Mouse (Mus musculus) MEL (cell line): ENCODE data around the gene 1700113H08Rik. TPM values are rescaled to one million over a fixed set of nuclear protein-coding genes. Genes with fewer than 3 reads are reported as not detected.

Experiments
- DNase-seq: peaks from one replicate; pipeline ENCODE4 v3.0.0; 2011; ENCODE audit warnings: low read depth, low spot score
- H3K27ac ChIP-seq: 2 replicates; pipeline ENCODE4 v1.5.1; 2012; ENCODE audit warnings: low read depth, mild to moderate bottlenecking, control low read depth, low read length, moderate library complexity; ENCODE audit not compliant: control insufficient read depth
- H3K27me3 ChIP-seq, 2 experiments: fragments of 150-350 bp in 1 of 2; sonication (generic) in 1 of 2; 2 replicates each; pipeline ENCODE4 v1.6.1; 2012; ENCODE audit warnings: low read length in 2 of 2, mild to moderate bottlenecking in 2 of 2, improper control_type of control experiment in 1 of 2, moderate library complexity in 1 of 2; ENCODE audit not compliant: insufficient read depth in 2 of 2, control insufficient read depth in 1 of 2
- H3K36me3 ChIP-seq, 2 experiments: 2 replicates each; pipeline ENCODE4 v1.6.1; 2012 to 2014; ENCODE audit warnings: low read length in 2 of 2, improper control_type of control experiment in 1 of 2, inconsistent platforms in 1 of 2, mild to moderate bottlenecking in 1 of 2; ENCODE audit not compliant: insufficient read depth in 2 of 2, control insufficient read depth in 1 of 2
- H3K4me1 ChIP-seq, 2 experiments: fragments of 150-350 bp in 1 of 2; sonication (generic) in 1 of 2; 2 replicates each; pipeline ENCODE4 v1.6.1; 2012; ENCODE audit warnings: low read length in 2 of 2, improper control_type of control experiment in 1 of 2, mild to moderate bottlenecking in 1 of 2; ENCODE audit not compliant: insufficient read depth in 2 of 2, control insufficient read depth in 1 of 2
- H3K4me3 ChIP-seq, 2 experiments: fragments of 150-350 bp in 1 of 2; sonication (generic) in 1 of 2; 2 replicates each; pipeline ENCODE4 v1.5.1; 2012; ENCODE audit warnings: low read depth in 2 of 2, low read length in 2 of 2, mild to moderate bottlenecking in 2 of 2, moderate library complexity in 2 of 2, control low read depth in 1 of 2, improper control_type of control experiment in 1 of 2; ENCODE audit not compliant: control insufficient read depth in 1 of 2, insufficient read depth in 1 of 2
- H3K79me2 ChIP-seq: 2 replicates; pipeline ENCODE4 v1.6.1; 2012; ENCODE audit warnings: mild to moderate bottlenecking, low read length, moderate library complexity; ENCODE audit not compliant: control insufficient read depth, poor library complexity, insufficient read depth
- H3K9ac ChIP-seq: 2 replicates; pipeline ENCODE4 v1.6.1; 2012; ENCODE audit warnings: low read depth, mild to moderate bottlenecking, control low read depth, low read length, moderate library complexity; ENCODE audit not compliant: control insufficient read depth, poor library complexity, severe bottlenecking
- H3K9me3 ChIP-seq: fragments of 150-350 bp; sonication (generic); replicated peaks from 2 replicates; pipeline ENCODE4 v1.6.1; 2012; ENCODE audit warnings: mild to moderate bottlenecking, low read length, improper control_type of control experiment, moderate library complexity; ENCODE audit not compliant: insufficient read depth
- BHLHE40 ChIP-seq: IDR thresholded peaks from 2 replicates; pipeline ENCODE4 v1.6.1; 2012; ENCODE audit warnings: low read depth, mild to moderate bottlenecking, inconsistent platforms, low read length, improper control_type of control experiment, borderline replicate concordance
- CHD1 ChIP-seq: IDR thresholded peaks from 2 replicates; pipeline ENCODE4 v1.6.1; 2012; ENCODE audit warnings: low read depth, mild to moderate bottlenecking, inconsistent platforms, low read length, improper control_type of control experiment
- CHD2 ChIP-seq: IDR thresholded peaks from 2 replicates; pipeline ENCODE4 v1.6.1; 2011; ENCODE audit warnings: low read length, improper control_type of control experiment
- CTCF ChIP-seq, 3 experiments: IDR thresholded peaks in 2 of 3; conservative IDR thresholded peaks in 1 of 3; 2 replicates each; pipeline ENCODE4 v1.5.1; 2011 to 2012; ENCODE audit warnings: low read length in 3 of 3, low read depth in 2 of 3, mild to moderate bottlenecking in 2 of 3, improper control_type of control experiment in 1 of 3, inconsistent platforms in 1 of 3, mixed read lengths in 1 of 3, moderate library complexity in 1 of 3; ENCODE audit not compliant: control insufficient read depth in 1 of 3, insufficient read depth in 1 of 3, poor library complexity in 1 of 3, severe bottlenecking in 1 of 3
- ETS1 ChIP-seq: IDR thresholded peaks from 2 replicates; pipeline ENCODE4 v1.6.1; 2012; ENCODE audit warnings: low read depth, mild to moderate bottlenecking, inconsistent platforms, low read length, improper control_type of control experiment, moderate library complexity
- HCFC1 ChIP-seq: IDR thresholded peaks from 2 replicates; pipeline ENCODE4 v1.6.1; 2012; ENCODE audit warnings: low read depth, mild to moderate bottlenecking, inconsistent platforms, low read length, improper control_type of control experiment, moderate library complexity
- JUND ChIP-seq: IDR thresholded peaks from 2 replicates; pipeline ENCODE4 v1.6.1; 2011; ENCODE audit warnings: low read depth, mild to moderate bottlenecking, improper control_type of control experiment, low read length
- MEF2A ChIP-seq: IDR thresholded peaks from 2 replicates; pipeline ENCODE4 v1.6.1; 2014; ENCODE audit warnings: low read depth, mild to moderate bottlenecking, inconsistent platforms, low read length, improper control_type of control experiment; ENCODE audit not compliant: poor library complexity, insufficient replicate concordance, severe bottlenecking; ENCODE audit errors: extremely low read depth
- MXI1 ChIP-seq: IDR thresholded peaks from 2 replicates; pipeline ENCODE4 v1.6.1; 2011; ENCODE audit warnings: mild to moderate bottlenecking, low read depth, low read length, improper control_type of control experiment
- MYC ChIP-seq: IDR thresholded peaks from 2 replicates; pipeline ENCODE4 v1.6.1; 2011; ENCODE audit warnings: low read depth, mild to moderate bottlenecking, low read length, improper control_type of control experiment, moderate library complexity
- NELFE ChIP-seq: IDR thresholded peaks from 2 replicates; pipeline ENCODE4 v1.6.1; 2011; ENCODE audit warnings: low read depth, low read length, improper control_type of control experiment
- POLR2AphosphoS2 ChIP-seq: IDR thresholded peaks from 2 replicates; pipeline ENCODE4 v1.6.1; 2011; ENCODE audit warnings: low read length, improper control_type of control experiment
- POLR2AphosphoS5 ChIP-seq: IDR thresholded peaks from 2 replicates; pipeline ENCODE4 v1.6.1; 2012; ENCODE audit warnings: low read depth, borderline replicate concordance, mild to moderate bottlenecking, inconsistent platforms, low read length, moderate library complexity, mixed read lengths
- RAD21 ChIP-seq: IDR thresholded peaks from 2 replicates; pipeline ENCODE4 v1.6.1; 2011; ENCODE audit warnings: mild to moderate bottlenecking, low read depth, low read length, improper control_type of control experiment
- SIN3A ChIP-seq: IDR thresholded peaks from 2 replicates; pipeline ENCODE4 v1.6.1; 2012; ENCODE audit warnings: low read length, improper control_type of control experiment, inconsistent platforms
- SMC3 ChIP-seq: IDR thresholded peaks from 2 replicates; pipeline ENCODE4 v1.6.1; 2011; ENCODE audit warnings: low read depth, low read length, improper control_type of control experiment
- TAL1 ChIP-seq: IDR thresholded peaks from 2 replicates; pipeline ENCODE4 v1.6.1; 2012; ENCODE audit warnings: mild to moderate bottlenecking, inconsistent platforms, low read length, moderate library complexity, mixed read lengths
- TBP ChIP-seq: IDR thresholded peaks from 2 replicates; pipeline ENCODE4 v1.8.0; 2011; ENCODE audit warnings: low read depth, low read length, improper control_type of control experiment
- TCF12 ChIP-seq: IDR thresholded peaks from 2 replicates; pipeline ENCODE4 v1.6.1; 2014; ENCODE audit warnings: low read depth, mild to moderate bottlenecking, inconsistent platforms, low read length, improper control_type of control experiment, moderate library complexity
- USF1 ChIP-seq: IDR thresholded peaks from 2 replicates; pipeline ENCODE4 v1.6.1; 2014; ENCODE audit warnings: low read depth, mild to moderate bottlenecking, inconsistent platforms, low read length, improper control_type of control experiment, moderate library complexity
- ZC3H11A ChIP-seq: IDR thresholded peaks from 2 replicates; pipeline ENCODE4 v1.6.1; 2012; ENCODE audit warnings: low read depth, mild to moderate bottlenecking, inconsistent platforms, low read length, improper control_type of control experiment
- ZMIZ1 ChIP-seq: IDR thresholded peaks from 2 replicates; pipeline ENCODE4 v1.6.1; 2012; ENCODE audit warnings: low read depth, mild to moderate bottlenecking, inconsistent platforms, low read length, improper control_type of control experiment, moderate library complexity
- ZNF384 ChIP-seq: IDR thresholded peaks from 2 replicates; pipeline ENCODE4 v1.6.1; 2012; ENCODE audit warnings: low read depth, mild to moderate bottlenecking, inconsistent platforms, low read length, improper control_type of control experiment
- polyA plus RNA-seq, 2 experiments: library from polyadenylated mRNA; stranded (reverse) in 1 of 2; unstranded in 1 of 2; fragments of >175 nt in 1 of 2; fragments of >200 nt in 1 of 2; gene quantifications; 2 replicates each; pipeline versions ENCODE4 v1.2.1 to v1.2.4; 2012; ENCODE audit warnings: low replicate concordance in 2 of 2, low read depth in 1 of 2; ENCODE audit not compliant: insufficient read length in 2 of 2, insufficient read depth in 1 of 2, missing spikeins in 1 of 2
- total RNA-seq: library from RNA; depleted of rRNA; stranded (reverse); fragments of 300-350 nt; gene quantifications from 2 replicates; pipeline ENCODE4 v1.2.3, GENCODE M21; 2012

Gene 1700113H08Rik
- total and polyA plus RNA-seq, 3 experiments, result not detected

- H3K27ac ChIP-seq, result no peak overlapping the region
- H3K79me2 ChIP-seq, result no peaks in the 10 kb centered on the region
- DNase-seq, result no peak
- H3K9me3 ChIP-seq, result no peaks in the 10 kb centered on the region
- H3K9ac ChIP-seq, result no peak overlapping the region
- H3K4me3 ChIP-seq, result no peak overlapping the region
- H3K4me1 ChIP-seq, result no peaks in the 10 kb centered on the region
- TF ChIP-seq SMC3, result no peak
- TF ChIP-seq ZNF384, result no peak
- TF ChIP-seq POLR2AphosphoS5, result no peak
- TF ChIP-seq CTCF (IDR thresholded peaks at IDR 0.05 in 2 of 3, conservative IDR thresholded peaks at IDR 0.05 in 1 of 3; ENCODE audit: control insufficient read depth in 1 of 3, insufficient read depth in 1 of 3, low read depth in 2 of 3, low read length in 3 of 3, poor library complexity in 1 of 3, severe bottlenecking in 1 of 3), result no peak
- no peak for TF ChIP-seq SIN3A
- TF ChIP-seq CHD2, result no peak
- TF ChIP-seq USF1, result no peak
- TF ChIP-seq TCF12, result no peak
- no peaks in the 10 kb centered on the region for H3K27me3 ChIP-seq
- H3K36me3 ChIP-seq, result no peaks in the 10 kb centered on the region
Measured at GRCm38 (mm10) chr10:87239332-87240008, 181.6 kb downstream of the 1700113H08Rik start.

GRCm38 (mm10) chr10:87271724-87272123, 213.9 kb downstream of the 1700113H08Rik start:
- no peaks in the 10 kb centered on the region for H3K79me2 ChIP-seq
- TF ChIP-seq ETS1 (no peak), HCFC1 (no peak), CTCF (IDR thresholded peaks at IDR 0.05 in 2 of 3, conservative IDR thresholded peaks at IDR 0.05 in 1 of 3; ENCODE audit: control insufficient read depth in 1 of 3, insufficient read depth in 1 of 3, low read depth in 2 of 3, low read length in 3 of 3, poor library complexity in 1 of 3, severe bottlenecking in 1 of 3) (no peak), USF1 (no peak), ZMIZ1 (no peak), TBP (no peak), NELFE (no peak), BHLHE40 (no peak), MXI1 (no peak), JUND (no peak), ZC3H11A (no peak), TAL1 (no peak), CHD2 (no peak), SIN3A (no peak), MEF2A (no peak), CHD1 (no peak), RAD21 (no peak), POLR2AphosphoS2 (no peak), MYC (no peak), SMC3 (no peak)
- TF ChIP-seq, all 39 proteins: peak for 0
- H3K4me3 ChIP-seq, result no peak overlapping the region

More at GRCm38 (mm10) chr10:87271724-87272123, 213.9 kb downstream of the 1700113H08Rik start:
- H3K36me3 ChIP-seq, result no peaks in the 10 kb centered on the region
- H3K9me3 ChIP-seq, result no peaks in the 10 kb centered on the region
- no peak for DNase-seq
- H3K27me3 ChIP-seq, result no peaks in the 10 kb centered on the region
- no peak overlapping the region for H3K27ac ChIP-seq
- no peak overlapping the region for H3K9ac ChIP-seq
- H3K4me1 ChIP-seq, result no peaks in the 10 kb centered on the region
